Mouse (Mus musculus): Measurements from ENCODE around the gene Kcnk12.

Gene Kcnk12

DNA sequence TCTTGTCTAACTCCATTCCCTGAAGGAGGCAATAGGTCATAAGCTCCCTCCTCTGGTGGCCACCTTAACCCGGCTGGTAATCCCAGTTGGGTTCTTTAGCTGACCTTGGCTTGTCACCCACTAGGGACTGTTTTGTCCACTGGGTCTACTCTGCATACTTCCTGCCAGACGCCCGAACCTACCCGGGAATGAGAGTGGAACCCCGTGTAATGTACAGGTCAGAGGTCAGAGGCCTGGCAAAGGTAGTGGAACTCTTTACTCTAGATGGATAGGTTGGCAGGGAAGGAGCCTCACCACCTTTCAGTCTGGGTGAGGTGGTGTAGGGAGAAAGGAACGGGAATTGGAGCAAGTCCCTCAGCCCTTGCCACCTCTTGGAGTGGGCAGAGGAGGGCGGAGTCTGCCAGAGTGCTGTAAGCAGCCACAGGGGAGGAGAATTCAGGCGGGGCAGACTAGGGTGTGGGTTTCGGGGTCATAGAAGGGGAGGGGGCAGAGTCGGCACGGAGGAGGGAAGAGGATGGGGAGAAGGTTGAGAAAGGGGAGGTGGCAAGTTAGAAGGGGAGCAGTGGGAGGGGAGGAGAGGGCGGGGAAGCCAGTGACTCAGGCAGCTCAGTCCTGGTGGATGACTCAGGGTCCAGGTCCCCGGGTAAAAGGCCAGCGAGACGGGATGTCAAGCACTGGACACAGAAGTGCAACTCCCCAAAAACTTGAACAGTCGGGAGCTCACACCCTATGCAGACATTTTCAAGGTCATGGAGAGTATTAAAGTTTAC, 98.6 kb downstream of the Kcnk12 start:
- no peak for DNase-seq (ENCODE audit: low read depth)

DNA sequence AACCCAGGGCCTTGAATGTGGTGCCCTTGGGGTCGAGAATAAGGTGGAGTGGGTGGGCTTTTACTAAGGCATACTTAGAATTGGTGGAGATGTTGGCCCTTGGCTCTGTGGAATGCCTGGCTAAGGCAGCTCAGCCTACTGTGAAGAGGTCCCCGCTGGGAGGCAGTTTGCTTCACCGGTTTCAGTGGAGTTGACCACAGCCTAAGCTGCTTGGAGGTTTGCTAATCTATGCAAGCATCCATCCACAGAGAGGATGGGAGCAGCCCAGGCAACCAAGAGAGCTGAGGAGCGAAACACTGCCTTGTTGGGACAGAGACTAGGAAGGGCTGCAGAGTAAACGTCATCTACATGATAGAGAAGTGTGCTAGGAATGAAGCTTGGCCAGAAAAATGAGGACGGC, 101.0 kb downstream of the Kcnk12 start:
- no peak for DNase-seq (ENCODE audit: low read depth)

DNA sequence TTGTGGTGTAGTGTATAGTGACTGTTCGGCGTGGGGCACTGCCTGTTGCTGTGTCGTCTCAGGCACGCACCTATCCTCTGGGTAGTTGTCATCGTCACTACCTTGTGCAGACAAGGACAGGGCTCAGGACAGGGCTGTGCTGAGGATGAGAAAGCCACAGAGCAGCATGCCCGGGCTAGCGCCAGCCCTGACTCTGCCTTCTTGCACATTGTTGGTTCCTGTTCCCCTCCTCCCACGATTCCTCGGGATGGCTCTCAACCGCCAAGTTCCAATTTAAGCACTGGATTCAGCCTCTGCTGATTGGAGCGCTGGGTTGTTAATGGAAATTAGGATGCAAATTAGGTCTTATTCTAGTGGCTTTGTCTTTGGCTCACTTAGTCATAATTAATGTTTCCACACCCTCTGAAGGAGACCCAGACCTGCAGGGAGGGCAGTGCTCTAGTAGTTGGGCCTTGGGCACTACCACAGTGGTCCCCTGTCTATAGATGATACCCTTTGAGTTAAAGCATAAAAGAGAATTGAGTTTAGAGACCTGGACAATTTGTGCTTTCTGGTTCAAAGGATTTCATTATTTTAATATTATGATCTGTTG, 101.8 kb downstream of the Kcnk12 start:
- DNase-seq (ENCODE audit: low read depth), result no peak

Data from naive thymus-derived CD4-positive, alpha-beta T cell, adult 2 months (primary cell).